Mouse (Mus musculus): Measurements from ENCODE around the gene Tfcp2.
"Not testable (repeated sequence)": the region's sequence is repeated elsewhere in the genome, so short reads cannot be mapped to it uniquely, and the experiment has no call there.

The Tfcp2 gene

DNA sequence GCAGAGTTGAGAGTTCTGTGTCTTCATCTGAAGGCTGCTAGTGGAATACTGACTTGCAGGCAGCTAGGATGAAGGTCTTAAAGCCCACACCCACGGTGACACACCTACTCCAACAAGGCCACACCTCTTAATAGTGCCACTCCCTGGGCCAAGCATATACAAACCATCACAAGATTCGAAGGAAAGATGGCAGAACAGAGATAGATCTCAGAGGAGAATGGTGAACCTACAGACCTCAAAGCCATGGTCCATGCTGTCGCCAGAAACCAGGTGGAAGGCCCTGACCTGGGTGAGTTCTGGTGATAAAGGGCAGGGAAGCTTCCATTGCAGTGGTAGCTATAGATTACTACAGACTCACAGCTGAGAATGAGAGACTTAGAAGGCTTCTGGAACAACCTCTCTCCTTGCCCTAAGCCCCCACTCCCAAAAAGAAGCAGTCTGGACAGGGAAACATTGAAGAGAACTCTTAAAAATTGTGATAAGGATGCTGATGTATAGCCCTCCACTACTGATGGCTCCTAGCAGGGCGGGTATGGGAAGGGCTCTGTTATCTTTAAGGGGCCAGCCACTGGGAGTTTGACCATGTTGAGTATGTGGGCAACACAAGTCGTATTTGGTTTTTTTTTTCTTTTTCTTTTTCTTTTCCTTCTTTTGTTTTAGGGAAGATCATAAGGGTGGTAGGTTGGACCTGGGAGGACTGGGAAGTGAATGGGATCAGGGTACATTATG, 6.1 kb upstream of the Tfcp2 start:
- DNase-seq (ENCODE audit: low read depth, low spot score), result no peak

DNA sequence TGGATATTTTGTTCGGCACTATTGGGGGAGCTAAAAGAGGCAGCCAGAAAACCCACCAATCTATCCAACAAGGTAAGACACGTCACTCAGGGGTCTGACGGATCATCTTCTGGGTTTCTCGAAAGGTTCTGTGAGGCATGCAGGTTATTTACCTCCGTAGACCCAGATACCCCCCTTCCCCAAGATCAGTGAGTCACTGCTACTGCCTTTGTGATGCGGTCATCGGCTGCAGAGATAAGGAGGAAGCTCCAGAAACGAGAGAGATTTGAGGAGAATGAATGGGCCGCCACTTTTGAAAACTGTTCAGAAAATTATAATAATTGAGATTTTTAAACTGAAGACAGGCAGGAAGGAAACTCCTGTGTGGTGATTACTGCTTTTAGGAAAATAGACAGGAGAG, 4.6 kb upstream of the Tfcp2 start:
- no peak for DNase-seq (ENCODE audit: low read depth, low spot score)

DNA sequence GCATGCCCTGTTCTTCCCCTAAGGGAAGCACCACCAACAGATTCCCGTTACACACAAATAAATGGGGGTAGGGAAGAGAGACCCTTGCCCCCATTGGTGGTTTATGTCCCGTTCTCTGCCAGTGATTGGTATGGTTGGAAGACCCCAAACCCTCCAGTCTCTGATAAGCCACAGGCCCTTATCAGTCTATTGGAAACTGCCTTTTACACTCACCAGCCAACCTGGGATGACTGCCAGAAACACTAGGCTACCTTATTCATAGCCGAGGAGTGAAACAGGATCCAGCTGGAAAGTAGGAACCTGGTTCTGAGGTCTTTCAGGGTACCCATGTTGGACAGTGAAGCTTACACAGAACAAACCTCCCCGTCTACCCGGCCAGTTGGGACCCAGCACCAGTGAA, 4.2 kb upstream of the Tfcp2 start:
- DNase-seq (ENCODE audit: low read depth, low spot score), result no peak

DNA sequence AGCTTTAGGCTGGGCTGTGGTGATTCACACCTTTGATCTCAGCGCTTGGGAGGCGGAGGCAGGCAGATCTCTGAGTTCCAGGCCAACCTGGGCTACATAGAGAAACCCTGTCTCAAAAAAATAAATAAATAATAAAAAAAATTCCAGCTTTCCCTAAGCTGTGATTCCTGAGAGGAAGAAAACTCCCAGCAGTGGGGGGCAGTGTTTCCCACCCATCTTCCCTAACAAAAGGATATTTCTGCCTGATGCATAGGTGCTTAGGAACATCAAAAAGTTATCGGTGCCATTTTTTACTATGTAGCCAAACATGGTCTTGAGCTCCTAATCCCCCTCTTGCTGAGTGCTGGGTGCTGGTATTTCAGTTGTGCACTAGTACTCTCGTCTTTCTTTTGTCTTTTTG, 1.5 kb downstream of the Tfcp2 start:
- no peak for DNase-seq (ENCODE audit: low read depth, low spot score)

DNA sequence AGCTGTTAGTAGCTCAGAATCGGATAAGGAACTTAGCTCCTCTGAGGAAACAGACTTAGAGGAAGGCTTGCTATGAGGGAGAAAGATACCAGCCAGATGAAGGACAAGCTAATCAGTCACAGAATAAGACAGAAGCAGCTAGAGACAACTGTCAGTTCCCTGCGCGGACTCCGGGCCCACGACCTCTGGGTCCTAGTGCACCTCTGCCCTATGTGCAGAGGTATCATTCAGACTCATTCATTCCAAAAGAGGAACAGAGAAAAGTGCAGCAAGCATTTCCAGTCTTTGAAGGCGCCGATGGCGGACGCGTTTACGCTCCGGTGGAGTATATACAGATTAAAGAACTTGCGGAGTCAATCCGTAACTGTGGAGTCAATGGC, 8.2 kb downstream of the Tfcp2 start:
- not testable (repeated sequence) for DNase-seq (ENCODE audit: low read depth, low spot score)

DNA sequence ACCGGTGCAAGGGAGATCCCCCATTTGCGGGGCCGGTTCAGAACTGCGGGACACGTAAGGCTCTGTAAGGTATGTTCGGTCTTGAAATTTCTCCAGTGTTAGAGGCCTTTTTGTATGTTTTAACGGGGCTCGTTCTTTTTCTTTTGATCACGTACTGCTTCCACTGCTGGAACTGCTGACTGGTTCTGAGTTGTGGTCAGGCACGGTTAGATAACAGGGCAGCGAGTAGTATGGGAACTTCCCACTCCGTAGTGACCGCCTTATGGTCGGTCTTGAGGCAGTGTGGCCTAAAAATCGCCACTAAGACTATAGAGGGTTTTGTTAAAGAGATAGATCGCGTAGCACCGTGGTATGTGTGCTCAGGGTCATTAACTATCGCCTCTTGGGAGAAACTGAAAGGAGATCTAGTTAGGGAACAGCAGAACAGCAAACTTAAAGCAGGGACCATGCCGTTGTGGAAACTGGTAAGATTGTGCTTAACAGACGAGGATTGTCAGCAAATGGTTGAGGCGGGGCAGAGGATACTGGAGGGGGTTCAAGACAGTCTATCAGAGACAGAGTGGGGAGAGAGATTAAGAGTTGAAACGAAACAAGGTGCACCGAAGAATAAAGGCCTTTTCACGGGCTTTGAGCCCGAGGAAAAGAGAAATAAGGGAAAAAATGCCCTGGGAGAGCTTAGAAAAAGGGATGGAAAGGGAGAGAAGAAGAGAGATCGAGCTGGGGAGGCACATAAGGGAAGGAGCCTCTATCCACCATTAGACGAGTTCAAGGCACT, 8.7 kb downstream of the Tfcp2 start:
- DNase-seq (ENCODE audit: low read depth, low spot score), result not testable (repeated sequence)

DNA sequence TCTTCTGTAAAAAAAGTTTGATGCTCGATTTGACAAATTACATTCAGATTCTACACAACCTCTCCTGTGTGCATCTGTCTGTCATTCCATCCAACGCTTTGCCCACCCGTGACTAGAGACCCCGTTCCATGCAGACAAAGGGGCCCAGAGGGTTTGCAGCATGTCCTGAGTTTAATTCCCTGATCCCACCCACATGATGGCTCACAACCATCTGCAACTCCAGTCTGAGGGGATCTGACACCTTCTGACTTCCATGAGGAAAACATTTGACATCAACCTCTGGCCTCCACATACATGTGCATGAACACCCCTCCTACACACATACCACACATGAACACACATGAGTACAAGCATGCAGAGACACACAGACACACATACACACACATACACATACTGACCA, 10.4 kb downstream of the Tfcp2 start:
- no peak for DNase-seq (ENCODE audit: low read depth, low spot score)

DNA sequence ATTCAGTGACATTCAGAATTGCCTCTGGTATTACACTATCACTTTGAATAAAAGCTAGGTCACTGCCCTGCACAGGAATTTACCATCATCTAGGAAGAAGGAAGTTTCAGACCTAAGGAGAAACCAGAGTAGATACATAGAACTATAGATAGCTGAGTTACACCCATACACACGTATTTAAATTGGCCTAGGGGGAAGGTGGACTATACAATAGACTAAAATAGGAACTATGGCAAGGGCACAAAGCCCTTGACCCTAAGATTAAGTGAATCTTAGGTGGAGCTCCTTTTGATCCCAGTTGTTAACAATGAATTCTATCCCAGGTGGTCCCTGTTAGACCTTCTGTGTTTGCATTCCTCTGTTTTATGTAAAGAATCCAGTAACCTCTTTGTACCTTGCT, 10.8 kb downstream of the Tfcp2 start:
- DNase-seq (ENCODE audit: low read depth, low spot score), result not testable (repeated sequence)

DNA sequence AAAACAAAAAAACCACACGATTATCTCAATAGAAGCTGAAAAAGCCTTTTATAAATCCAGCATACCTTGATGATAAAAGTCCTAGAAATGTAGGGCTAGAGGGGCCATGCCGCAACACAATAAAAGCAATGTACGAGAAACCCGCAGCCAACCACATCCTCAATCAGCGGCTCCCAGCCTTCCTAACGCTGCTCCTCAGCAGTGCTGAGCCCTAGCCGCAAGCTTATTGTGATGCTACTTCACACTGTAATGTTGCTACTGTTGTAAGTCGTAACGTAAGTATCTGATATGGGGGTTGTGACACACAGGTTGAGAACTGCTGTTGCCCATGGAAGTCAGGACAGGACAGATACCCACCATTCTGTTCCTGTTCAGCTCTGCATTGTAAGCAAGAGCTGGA, 12.4 kb downstream of the Tfcp2 start:
- DNase-seq (ENCODE audit: low read depth, low spot score), result no peak

DNA sequence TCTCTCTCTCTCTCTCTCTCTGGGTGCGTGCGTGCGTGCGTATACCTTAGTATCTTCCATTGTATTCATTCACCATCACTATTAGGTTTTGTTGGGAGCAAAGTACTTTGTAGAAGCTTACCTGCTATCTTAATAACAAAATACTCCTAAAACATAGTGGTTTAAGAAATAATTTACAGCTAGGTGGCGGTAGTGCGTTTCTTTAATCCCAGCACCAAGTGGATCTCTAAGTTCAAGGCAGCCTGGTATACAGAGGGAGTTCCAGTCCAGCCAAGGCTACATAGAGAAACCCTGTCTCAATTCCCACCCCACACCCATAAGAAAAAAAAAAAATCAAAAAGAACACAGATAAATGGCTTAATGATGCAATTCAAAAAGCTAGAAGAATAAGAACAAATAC, 13.9 kb downstream of the Tfcp2 start:
- DNase-seq (ENCODE audit: low read depth, low spot score), result no peak

DNA sequence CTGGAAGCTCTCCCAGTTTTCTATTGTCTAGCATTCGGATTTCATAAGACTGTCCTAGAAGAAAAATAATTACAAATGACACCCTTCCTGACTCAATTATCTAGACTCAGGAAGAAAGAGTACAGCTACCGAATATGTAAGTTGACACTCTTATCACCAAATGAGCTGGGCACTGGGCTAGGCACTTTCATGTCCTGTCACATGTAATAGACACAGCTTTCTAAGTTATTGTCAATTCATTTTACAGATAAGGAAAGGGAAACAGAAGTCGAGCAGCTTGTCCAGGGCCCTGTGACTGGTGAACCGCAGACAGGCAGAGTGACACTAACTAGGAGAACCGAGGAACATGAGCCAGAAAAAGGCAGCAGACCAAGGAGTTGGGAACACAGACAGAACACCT, 23.9 kb downstream of the Tfcp2 start:
- DNase-seq (ENCODE audit: low read depth, low spot score), result no peak

DNA sequence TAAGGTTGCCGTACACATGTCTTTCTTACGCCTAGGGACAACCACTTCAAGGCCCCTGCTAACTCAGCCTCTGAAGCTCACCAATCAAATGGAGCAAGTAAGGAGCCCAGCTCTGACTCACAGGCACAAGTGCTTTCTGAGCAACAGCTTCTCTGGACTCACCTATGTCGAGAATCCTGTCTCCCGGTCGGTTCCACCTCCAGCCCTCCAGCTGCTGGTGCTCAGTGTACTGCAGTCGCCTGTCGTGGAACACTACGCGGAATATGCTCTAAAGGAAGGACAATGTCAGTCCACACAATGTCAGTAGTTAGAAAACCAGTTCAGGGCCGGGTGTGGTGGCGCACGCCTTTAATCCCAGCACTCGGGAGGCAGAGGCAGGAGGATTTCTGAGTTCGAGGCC, 26.4 kb downstream of the Tfcp2 start:
- DNase-seq (ENCODE audit: low read depth, low spot score), result no peak

DNA sequence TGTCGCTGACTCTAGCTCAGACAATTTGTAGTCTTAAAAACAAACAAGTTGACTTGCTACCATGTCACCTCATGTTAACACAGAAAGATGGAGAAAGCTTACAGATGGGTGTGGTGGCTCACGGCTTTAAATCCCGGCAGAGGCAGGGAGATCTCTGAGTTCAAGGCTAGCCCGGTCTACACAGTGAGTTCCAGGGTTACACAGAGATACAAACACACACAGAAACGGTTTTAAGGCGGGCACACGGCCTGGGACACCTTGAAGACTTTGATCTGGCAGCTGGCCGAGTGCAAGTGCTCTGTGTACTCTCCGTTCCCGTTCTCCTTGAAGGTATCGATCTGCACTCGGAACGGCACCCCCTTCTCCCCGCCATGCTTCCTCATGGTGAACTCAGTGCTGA, 31.5 kb downstream of the Tfcp2 start:
- DNase-seq (ENCODE audit: low read depth, low spot score), result no peak

DNA sequence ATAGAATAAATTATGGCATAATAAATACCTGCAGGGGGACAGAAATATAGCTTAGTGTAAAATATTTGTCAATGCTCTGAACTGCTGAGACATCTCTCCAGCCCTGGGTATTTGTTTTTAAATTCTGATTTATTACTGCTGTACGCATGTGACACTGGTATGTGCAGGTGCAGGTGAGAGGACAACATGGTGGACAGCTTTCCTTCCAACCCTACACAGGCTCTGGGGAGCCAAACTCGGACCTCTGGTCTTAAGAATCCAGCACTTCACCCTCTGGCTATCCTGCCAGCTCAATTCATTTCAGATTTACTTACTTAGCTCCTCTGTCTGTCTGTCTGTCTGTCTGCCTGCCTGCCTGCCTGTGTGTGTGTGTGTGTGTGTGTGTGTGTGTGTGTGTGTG, 36.7 kb downstream of the Tfcp2 start:
- DNase-seq (ENCODE audit: low read depth, low spot score), result no peak

DNA sequence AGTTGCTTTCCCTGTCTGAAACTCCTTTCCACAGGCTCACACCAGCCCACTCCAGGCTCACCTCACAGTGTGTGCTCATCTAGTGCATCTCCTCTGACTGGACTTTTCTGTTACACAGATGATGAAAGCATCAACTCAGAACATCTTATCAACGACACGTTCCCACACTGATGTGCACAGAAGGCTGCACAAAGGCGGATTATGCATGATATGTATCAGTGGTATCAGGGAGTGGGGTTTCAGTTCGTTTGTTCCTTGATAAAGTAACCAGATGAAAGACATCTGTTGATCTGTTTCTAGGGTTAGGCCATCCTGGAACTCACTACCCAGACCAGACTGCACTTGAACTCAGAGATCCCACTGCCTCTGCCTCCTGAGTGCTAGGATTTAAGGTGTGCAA, 38.4 kb downstream of the Tfcp2 start:
- DNase-seq (ENCODE audit: low read depth, low spot score), result no peak

DNA sequence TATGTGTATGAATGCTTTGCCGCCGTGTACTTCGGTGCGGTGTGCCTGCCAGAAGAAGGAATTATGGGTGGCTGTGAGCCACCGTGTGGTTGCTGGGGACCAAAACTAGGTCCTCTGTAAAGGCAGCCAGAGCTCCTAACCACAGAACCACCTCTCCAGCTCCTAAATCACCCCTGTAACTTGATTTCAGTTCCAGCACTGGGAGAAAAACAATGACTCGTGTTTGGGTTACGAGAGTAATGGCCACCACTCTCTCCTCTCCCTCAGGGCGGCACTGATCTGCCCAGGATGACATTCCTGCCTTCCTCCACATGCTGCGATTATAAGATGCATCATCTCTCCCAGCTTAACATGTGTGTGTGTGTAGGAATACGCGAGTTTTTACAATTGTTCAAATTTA, 41.7 kb downstream of the Tfcp2 start:
- DNase-seq (ENCODE audit: low read depth, low spot score), result no peak

DNA sequence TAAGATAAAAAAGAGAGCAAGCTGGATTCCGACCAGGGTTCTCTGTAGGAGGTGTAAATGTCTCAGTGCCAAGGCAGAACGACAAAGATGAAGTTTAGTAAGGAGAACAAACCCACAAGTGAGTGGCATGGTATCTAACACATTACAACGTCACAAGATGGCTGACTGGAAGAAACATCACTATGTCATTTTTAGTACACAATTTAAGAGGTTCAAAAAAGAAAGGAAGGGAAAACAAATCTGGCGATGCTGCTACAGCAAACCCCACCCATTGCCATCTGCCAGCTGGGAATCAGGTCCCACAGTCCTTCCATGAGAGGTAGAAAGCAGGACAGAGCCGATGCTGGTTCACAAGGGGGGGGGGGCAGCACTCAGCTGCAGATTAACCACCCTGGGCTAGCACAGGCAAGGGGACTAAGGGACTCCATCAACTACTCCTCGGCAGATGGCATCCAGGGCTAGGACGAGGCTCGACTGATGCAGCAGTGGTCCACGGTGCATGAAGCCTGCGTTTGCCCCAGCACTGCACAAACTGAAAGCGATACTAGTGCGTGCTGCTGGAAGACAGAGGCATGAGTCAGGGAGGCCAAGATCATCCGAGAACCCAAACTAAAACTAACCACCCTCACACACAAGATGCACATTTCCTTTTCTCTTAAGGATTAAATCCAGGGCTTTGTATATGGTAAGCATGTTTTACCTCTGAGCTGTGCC, 43.2 kb downstream of the Tfcp2 start:
- no peak for DNase-seq (ENCODE audit: low read depth, low spot score)

DNA sequence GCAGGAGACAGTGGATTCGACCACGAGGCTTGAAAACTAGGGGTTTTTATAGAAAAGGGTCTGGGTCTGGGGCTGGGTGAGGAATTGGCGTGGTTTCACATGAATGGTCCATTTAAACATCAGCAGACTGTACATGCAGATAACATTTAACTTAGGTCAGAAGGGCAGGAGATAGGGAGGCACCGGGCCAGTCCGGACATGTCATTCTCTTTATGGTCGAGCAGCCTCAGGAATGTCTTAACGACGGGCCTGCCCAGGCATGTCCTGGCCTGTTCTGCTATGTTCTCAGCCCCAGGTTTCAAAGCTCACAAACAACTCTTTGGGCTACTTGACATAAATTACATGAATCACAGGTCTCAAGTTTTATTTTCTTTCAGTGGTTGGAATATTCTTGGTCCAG, 52.3 kb downstream of the Tfcp2 start:
- not testable (repeated sequence) for DNase-seq (ENCODE audit: low read depth, low spot score)

DNA sequence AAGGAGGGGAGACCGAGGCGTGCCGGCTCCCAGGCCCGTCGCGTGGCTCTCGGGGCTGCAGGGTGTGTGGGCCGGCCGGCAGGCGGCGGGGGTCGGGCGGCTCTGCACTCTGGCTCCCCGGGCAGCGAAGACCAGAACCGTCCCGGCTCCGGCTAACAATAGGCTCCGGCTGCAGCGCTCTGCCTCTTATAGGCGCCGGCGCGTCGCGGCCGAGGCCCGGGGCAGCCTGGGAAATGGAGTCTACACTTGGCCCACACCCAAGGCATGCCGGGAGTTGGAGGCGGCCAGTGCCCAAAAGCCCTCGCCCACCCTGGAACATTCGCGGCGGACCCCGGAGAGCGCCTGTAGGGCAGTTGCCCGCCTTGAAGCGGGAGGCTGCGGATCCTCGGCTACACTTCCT, 56.7 kb downstream of the Tfcp2 start, which contains the start of gene Csrnp2:
Gene Csrnp2 (minus strand): TSS at position 387 of the 400 bp plus-strand sequence.
- peak; percentile 89 for DNase-seq (ENCODE audit: low read depth, low spot score)

DNA sequence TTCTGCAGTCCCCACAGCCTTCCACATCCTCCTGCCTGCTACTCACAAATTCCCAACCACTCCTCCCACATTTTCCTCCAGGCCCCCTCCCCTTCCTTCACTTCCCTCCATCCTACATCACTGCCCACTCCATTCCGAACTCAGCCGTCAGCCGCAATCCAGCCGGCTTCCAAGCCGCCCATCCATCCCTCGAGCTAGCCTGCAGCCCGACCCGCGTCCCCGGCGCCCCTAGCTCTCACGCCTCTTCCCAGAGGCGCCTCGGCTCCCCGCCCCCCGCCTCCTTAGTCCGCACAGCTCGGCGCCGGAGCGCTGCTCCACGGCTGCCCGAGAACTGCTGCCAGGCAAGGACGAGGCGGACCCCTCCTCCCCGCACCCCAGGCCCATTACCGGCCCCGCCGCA, 57.2 kb downstream of the Tfcp2 start:
- no peak for DNase-seq (ENCODE audit: low read depth, low spot score)

DNA sequence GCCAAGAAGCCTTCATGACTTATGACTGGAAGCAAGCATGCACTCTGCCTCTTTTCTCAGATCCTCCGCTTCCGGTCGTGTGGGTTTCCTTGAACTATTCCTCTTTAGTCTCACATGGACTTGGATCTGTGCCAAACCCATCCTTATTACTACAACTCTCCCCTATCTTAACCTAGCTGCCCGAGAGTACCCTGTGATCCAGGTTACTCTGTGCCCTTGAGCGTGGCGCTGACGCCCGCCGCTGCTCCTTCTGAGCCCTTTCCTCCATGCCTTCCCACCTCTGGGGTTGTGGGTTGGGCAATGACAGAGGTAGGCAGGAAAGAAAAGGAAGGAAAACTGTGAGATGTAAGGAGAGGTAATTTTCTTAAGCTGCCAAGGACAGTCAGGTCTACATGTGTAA, 59.8 kb downstream of the Tfcp2 start:
- no peak for DNase-seq (ENCODE audit: low read depth, low spot score)

DNA sequence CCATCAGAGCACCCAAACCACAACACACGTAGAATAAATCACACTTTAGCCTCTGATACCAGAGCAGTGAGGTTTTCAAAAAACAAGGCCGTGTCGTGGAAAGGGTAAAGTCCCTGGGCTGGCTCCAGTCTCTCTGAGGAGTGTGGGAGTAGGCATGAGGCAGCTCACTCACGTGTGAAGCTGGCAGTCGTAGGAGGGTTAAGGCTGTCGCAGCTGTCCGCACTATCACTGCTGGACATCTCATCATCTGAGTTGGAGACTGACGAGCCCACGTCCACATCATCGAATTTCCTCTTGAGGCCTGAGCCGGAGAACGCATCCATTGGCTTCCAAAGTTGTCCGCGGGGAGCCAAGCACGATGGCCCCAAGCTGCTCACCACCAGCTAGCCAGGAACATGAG, 62.5 kb downstream of the Tfcp2 start:
- no peak for DNase-seq (ENCODE audit: low read depth, low spot score)

DNA sequence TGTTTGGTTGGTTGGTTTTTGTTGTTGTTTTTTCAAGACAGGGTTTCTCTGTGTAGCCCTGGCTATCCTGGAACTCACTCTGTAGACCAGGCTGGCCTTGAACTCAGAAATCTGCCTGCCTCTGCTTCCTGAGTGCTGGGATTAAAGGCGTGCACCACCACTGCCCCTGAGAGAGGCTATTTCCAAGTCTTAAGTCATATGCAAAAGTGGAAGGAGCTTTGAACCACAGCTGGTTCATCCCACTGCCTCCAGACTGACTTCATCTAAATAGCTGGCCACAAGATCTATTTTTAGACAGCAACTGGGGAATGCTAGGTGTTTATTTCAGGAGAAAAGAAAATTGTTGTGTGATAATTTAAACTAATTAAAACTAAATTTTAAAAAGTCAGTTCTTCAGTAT, 63.5 kb downstream of the Tfcp2 start:
- DNase-seq (ENCODE audit: low read depth, low spot score), result not testable (repeated sequence)

Data from retina, postnatal 7 days (tissue).